Mouse (Mus musculus) stomach, postnatal 0 days (tissue): Measurements from ENCODE around the gene Coro2a.

ENCODE experiments used
- CTCF ChIP-seq: IDR thresholded peaks from 2 replicates; pipeline ENCODE4 v1.5.1; 2016; ENCODE audit warnings: antibody characterized with exemption, low read depth, mild to moderate bottlenecking, moderate library complexity
- EP300 ChIP-seq: optimal IDR thresholded peaks from 2 replicates; pipeline ENCODE3; 2016; ENCODE audit warnings: antibody characterized with exemption

DNA sequence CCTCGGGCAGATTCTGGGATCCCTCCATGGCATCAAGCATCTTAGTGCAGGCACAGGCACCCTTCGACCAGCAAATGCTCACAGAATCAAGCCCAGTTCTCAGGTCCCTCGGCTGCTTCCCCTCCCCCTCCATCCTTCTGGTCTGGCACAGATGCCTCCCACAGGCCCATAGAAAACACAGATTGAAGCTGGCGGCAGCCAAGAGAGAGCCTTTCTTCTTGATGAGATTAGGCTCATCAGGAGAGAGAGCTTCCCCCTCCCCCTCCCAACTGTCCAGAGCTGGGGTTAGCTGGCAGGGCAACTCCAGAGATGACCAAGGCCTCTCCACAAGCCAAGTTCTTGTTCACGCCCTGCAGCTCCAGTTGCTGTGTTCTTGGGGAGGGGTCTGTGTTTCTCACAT lies 32.3 kb downstream of the Coro2a start:
- TF ChIP-seq EP300 (no peak), CTCF (no peak)
